Mouse (Mus musculus): Measurements from ENCODE around the gene Wbp4. TPM values are rescaled to one million over a fixed set of nuclear protein-coding genes. Genes with fewer than 3 reads are reported as not detected.
"Not testable (repeated sequence)": the region's sequence is repeated elsewhere in the genome, so short reads cannot be mapped to it uniquely, and the experiment has no call there.

The Wbp4 gene
- 44.3 and 46.1 TPM in 2 replicates for polyA plus RNA-seq (2014; fragmentation: Nextera tagmentation; extraction: Ambion mirVana)

DNA sequence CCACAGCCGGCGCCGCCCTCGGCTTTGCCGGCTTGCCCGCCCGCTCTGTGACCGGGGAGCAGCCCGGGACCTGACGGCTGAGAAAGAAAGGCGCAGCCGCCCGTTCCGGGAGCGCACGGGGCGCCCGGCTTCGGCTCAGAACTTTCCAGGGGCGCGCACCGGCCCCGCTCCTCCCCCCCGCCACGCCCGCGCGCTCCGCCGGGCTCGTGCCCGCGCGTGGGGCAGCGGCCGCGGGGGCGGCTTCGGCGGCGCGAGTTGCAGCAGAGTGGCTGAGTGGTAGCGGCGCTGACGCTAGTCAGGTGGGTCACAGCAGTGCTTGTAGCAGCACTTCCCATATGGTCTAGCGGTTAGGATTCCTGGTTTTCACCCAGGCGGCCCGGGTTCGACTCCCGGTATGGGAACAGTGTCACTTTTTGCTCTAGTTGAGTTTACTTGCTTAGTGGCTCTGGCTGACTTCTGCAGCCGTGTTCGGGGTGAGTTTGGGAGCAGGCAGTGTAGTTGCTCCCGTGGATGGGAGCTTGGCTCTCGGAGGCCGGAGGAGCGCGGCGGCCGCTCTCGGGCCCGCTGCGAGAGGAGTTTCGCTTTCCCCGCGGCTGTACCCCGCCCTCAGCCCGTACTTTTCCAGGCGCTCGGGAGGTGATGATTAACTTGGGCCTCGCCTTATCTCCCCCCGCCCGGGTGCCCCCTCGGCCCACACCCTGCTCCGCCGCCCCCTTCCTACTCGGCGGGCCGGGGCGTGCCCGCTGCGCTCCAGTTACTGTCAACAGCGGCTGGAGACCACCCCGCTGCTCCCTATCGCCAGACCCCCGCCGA lies at the start of gene Wbp4:
Gene Wbp4 (minus strand): TSS at position 182 of the 813 bp plus-strand sequence.
- ATAC-seq (ENCODE audit: insufficient read depth): peak; percentile 87
- no peak for TF ChIP-seq CTCF (IDR thresholded peaks at IDR 0.05; ENCODE audit: low read depth)
- Histone ChIP-seq H3K27ac (ENCODE audit: low read depth) (peak within 1 kb of the TSS; percentile 100), H3K36me3 (ENCODE audit: insufficient read depth) (peaks cover 14% of the 10 kb centered on the region), H3K27me3 (ENCODE audit: insufficient read depth, low read length) (no peaks in the 10 kb centered on the region), H3K4me3 (ENCODE audit: low read depth, low read length) (peak within 1 kb of the TSS; percentile 94), H3K4me2 (peak within 1 kb of the TSS; percentile 92), H3K9me3 (ENCODE audit: low read depth, low read length) (no peaks in the 10 kb centered on the region), H3K9ac (peak within 1 kb of the TSS; percentile 98), H3K4me1 (ENCODE audit: insufficient read depth) (peaks cover 9% of the 10 kb centered on the region; the same call in 1 of the 2 replicates)
- peak; percentile 97 for DNase-seq
- 0% methylated on average over 78 of the region's 86 CpGs for WGBS

DNA sequence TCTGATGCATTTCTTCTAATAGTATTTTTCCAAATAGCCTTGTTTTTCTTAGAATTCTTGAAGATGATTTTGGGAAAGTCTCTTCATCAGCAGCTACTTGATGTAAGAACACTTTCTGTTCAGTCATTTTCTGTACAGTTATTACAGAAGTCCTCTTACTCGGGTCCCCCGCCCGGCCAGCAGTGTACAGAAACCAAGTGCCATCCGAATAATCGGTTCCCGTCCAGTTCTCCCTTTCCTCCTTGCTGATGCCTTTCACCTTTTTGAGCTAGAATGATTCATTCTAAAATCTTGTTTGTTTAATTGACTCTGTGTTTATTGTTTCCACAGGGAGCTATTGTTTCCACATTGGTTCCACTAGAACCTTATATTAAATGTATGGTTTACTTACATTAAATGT lies 49.4 kb upstream of the Wbp4 start:
- ATAC-seq (ENCODE audit: insufficient read depth): no peak

DNA sequence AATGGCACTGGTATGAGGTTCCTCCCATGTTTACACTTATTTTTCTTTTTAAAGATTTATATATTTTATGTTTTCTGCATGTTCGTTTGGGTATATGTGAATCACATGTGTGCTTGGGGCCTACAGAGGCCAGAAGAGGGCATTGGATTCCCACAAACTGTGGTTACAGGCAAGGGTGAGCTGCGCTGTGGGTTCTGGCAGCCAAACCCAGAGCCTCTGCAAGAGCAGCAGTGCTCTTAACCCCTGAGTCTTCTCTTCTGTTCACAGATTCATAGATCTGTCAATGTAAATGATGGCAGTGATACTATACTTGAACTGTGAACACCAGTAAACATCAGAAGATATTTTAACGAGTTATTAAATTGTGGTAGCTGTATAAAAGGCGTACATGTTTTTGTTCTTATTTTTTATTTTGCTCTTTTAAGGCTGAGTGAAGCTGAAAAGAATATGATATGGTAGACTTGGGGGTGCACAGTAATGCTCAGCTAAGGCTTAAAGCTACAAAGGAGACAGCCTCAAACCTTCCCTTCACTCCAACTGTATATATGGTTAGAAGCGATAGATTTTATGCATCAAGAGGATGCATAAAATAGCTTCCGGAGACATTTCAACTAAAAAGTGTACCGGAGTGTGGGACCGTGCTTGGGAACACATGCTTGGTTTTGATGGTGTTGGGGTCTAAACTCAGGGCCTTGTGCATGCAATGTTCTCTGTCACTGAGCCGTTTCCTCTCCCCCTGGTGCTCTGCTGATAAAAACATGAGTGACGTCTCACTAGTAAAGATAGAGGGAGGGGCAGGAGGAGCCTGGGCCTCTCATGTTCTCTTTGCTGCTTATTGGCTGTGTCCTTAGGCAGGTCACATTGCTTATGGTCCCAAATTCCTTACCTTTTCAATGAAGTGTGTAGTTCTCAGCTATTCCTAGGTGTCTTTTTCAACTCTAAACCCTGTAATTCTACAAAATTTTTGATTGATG lies 48.5 kb upstream of the Wbp4 start:
- H3K9me3 ChIP-seq (ENCODE audit: low read depth, low read length): no peaks in the 10 kb centered on the region
- no peak overlapping the region for H3K4me2 ChIP-seq
- TF ChIP-seq CTCF (IDR thresholded peaks at IDR 0.05; ENCODE audit: low read depth): no peak
- WGBS: 73% methylated on average over 10 of the region's 10 CpGs
- ATAC-seq (ENCODE audit: insufficient read depth): no peak
- H3K4me1 ChIP-seq (ENCODE audit: insufficient read depth): peaks cover 6% of the 10 kb centered on the region; the same call in 1 of the 2 replicates
- H3K27me3 ChIP-seq (ENCODE audit: insufficient read depth, low read length): no peaks in the 10 kb centered on the region
- no peak overlapping the region; the same call in 1 of the 2 replicates for H3K27ac ChIP-seq (ENCODE audit: low read depth)
- no peaks in the 10 kb centered on the region for H3K36me3 ChIP-seq (ENCODE audit: insufficient read depth)
- DNase-seq: no peak
- no peak overlapping the region for H3K9ac ChIP-seq
- no peak overlapping the region for H3K4me3 ChIP-seq (ENCODE audit: low read depth, low read length)

More for the DNA sequence above, 49.4 kb upstream of the Wbp4 start:
- Histone ChIP-seq H3K27me3 (ENCODE audit: insufficient read depth, low read length) (no peaks in the 10 kb centered on the region), H3K9ac (no peak overlapping the region), H3K4me2 (no peak overlapping the region), H3K9me3 (ENCODE audit: low read depth, low read length) (no peaks in the 10 kb centered on the region), H3K4me1 (ENCODE audit: insufficient read depth) (peaks cover 9% of the 10 kb centered on the region; the same call in 1 of the 2 replicates), H3K36me3 (ENCODE audit: insufficient read depth) (no peaks in the 10 kb centered on the region), H3K27ac (ENCODE audit: low read depth) (no peak overlapping the region; the same call in 1 of the 2 replicates), H3K4me3 (ENCODE audit: low read depth, low read length) (no peak overlapping the region)
- no peak for TF ChIP-seq CTCF (IDR thresholded peaks at IDR 0.05; ENCODE audit: low read depth)
- WGBS: 88% methylated on average over 6 of the region's 6 CpGs
- no peak for DNase-seq

DNA sequence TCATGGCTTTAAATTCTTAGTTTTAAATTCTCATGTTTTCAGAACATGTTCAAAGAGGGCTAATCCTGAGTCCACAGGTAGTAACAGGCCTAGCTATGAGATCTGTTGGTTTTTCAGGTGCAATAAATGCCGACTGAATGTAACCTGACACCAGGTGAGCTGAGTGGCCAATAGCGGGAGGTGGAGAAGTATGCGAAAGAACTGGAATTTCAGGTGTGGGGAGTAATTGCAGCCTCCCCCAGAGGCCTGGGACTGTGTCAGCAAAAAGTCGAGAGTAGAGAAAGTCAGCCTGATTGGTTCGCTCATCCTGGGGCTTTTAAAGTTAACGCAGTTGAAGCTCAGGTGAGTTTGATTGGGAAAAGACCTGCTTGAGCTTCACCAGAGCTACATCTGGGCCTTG lies 46.4 kb upstream of the Wbp4 start:
- Histone ChIP-seq H3K9me3 (ENCODE audit: low read depth, low read length) (no peaks in the 10 kb centered on the region), H3K9ac (no peak overlapping the region), H3K27me3 (ENCODE audit: insufficient read depth, low read length) (no peaks in the 10 kb centered on the region), H3K36me3 (ENCODE audit: insufficient read depth) (no peaks in the 10 kb centered on the region), H3K4me1 (ENCODE audit: insufficient read depth) (peaks cover 3% of the 10 kb centered on the region; the same call in 1 of the 2 replicates), H3K27ac (ENCODE audit: low read depth) (peak overlapping the region; percentile 77; the same call in 1 of the 2 replicates), H3K4me3 (ENCODE audit: low read depth, low read length) (no peak overlapping the region), H3K4me2 (no peak overlapping the region)
- 43% methylated on average over 6 of the region's 6 CpGs for WGBS
- no peak for TF ChIP-seq CTCF (IDR thresholded peaks at IDR 0.05; ENCODE audit: low read depth)
- peak; percentile 94 for ATAC-seq (ENCODE audit: insufficient read depth)
- DNase-seq: peak; percentile 83

DNA sequence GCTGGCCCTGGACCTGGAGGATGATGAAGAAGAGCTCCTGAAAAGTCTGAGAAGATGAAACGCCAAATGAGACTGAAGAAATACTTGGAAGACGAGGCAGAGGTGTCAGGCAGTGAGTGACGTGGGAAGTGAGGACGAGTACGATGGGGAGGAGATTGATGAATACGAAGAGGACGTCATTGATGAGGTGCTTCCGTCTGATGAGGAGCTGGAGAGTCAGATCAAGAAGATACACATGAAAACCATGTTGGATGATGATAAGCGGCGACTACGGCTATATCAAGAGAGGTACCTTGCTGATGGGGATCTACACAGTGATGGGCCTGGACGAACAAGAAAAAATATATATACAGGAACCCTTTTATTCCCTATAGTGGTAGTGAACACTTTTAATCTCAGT lies 44.8 kb upstream of the Wbp4 start:
- H3K27ac ChIP-seq (ENCODE audit: low read depth); H3K4me2 ChIP-seq; H3K4me3 ChIP-seq (ENCODE audit: low read depth, low read length); H3K4me1 ChIP-seq (ENCODE audit: insufficient read depth); H3K36me3 ChIP-seq (ENCODE audit: insufficient read depth); DNase-seq; ATAC-seq (ENCODE audit: insufficient read depth); H3K27me3 ChIP-seq (ENCODE audit: insufficient read depth, low read length); H3K9ac ChIP-seq; H3K9me3 ChIP-seq (ENCODE audit: low read depth, low read length): not testable (repeated sequence)
- 80% methylated on average over 12 of the region's 12 CpGs for WGBS

GRCm38 (mm10) chr14:79522387-79522786 lies 41.1 kb upstream of the Wbp4 start:
- DNase-seq (no peak), ATAC-seq (ENCODE audit: insufficient read depth) (no peak; the same call in 1 of the 2 replicates)
- H3K9me3 ChIP-seq (ENCODE audit: low read depth, low read length): no peaks in the 10 kb centered on the region
- no peak overlapping the region for H3K4me3 ChIP-seq (ENCODE audit: low read depth, low read length)
- H3K27ac ChIP-seq (ENCODE audit: low read depth): no peak overlapping the region
- H3K27me3 ChIP-seq (ENCODE audit: insufficient read depth, low read length): no peaks in the 10 kb centered on the region
- no peak overlapping the region for H3K4me2 ChIP-seq
- H3K9ac ChIP-seq: no peak overlapping the region
- no peak for TF ChIP-seq CTCF (IDR thresholded peaks at IDR 0.05; ENCODE audit: low read depth)
- no peaks in the 10 kb centered on the region for H3K36me3 ChIP-seq (ENCODE audit: insufficient read depth)
- H3K4me1 ChIP-seq (ENCODE audit: insufficient read depth): peaks cover 7% of the 10 kb centered on the region; the same call in 1 of the 2 replicates
- 87% methylated on average over 9 of the region's 9 CpGs for WGBS
